Mouse (Mus musculus) megakaryocyte, adult 5-6 weeks (primary cell): ENCODE results near the gene Capn13. TPM values are rescaled to one million over a fixed set of nuclear protein-coding genes. Genes with fewer than 3 reads are reported as not detected.
A peak's percentile ranks its signal among the peaks of the same experiment; 100 is the strongest.

ENCODE experiments used
- ATAC-seq: 2 replicates; pipeline ENCODE4 v1.8.0; 2016; ENCODE audit warnings: mild to moderate bottlenecking, inconsistent platforms; ENCODE audit not compliant: poor library complexity, severe bottlenecking
- total RNA-seq, 2 experiments: library from RNA; stranded (forward) in 1 of 2; stranded (reverse) in 1 of 2; fragments of 153-499, 151-499 nt in 1 of 2; fragments of 221-1000, 200-1000 nt in 1 of 2; gene quantifications; 2 replicates each; pipeline versions ENCODE4 v1.2.3 to v1.2.4; 2015 to 2017

The Capn13 gene
- total RNA-seq, 2 experiments from 2014 or later, result not detected

GRCm38 (mm10) chr17:73343632-73344390, 56.9 kb downstream of the Capn13 start:
- 0 out of 2 replicates have a peak, but pooled peaks have one; percentile 30 for ATAC-seq

GRCm38 (mm10) chr17:73342673-73343072, 58.0 kb downstream of the Capn13 start:
- no peak for ATAC-seq

- no peak for ATAC-seq
Measured at GRCm38 (mm10) chr17:73329071-73329470, 71.6 kb downstream of the Capn13 start.

DNA sequence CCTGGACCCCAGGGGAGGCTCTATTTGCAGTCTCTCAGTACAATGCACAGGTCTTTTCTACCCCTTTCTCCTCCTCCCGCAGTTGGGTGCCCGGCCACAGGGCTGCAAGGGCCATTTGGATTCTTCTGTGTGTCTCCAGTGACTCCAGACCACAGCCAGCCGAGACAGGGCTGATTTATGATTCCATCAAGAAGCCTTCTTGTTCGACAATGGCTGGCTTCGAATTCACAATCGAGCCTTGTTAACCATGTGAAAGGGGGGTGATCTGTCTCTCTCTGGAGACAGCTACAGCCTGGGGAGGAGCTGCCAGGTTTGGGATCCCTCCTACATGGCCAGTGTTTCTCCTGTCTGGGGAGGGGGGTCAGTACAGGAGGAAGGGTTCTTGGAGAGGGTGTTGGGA, 75.4 kb downstream of the Capn13 start:
- no peak for ATAC-seq

GRCm38 (mm10) chr17:73324732-73325131, 75.9 kb downstream of the Capn13 start:
- no peak for ATAC-seq

GRCm38 (mm10) chr17:73323981-73324380, 76.7 kb downstream of the Capn13 start:
- ATAC-seq, result no peak

- no peak for ATAC-seq
Measured at GRCm38 (mm10) chr17:73314786-73315185, 85.9 kb downstream of the Capn13 start.

- ATAC-seq, result no peak
Measured at GRCm38 (mm10) chr17:73311491-73311890, 89.2 kb downstream of the Capn13 start.

DNA sequence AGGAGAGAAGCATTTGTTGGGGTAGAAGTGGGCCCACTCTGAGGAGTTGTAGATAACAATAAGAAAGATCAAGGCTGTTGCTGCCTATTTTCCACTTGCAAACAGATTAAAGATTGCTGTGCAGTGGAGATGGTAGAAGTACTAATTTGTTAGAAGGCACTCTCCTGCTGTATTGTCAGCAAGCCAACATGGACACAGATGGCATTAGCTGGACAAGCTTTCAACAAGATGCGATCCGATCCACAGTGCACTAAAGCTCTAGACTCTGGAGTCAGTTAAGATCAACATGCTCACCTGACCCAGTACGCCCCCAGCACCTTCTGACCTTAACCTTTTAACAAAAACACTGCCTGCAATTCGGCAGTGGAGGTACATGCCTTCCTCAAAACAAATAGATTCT, 92.0 kb downstream of the Capn13 start:
- ATAC-seq, result no peak

GRCm38 (mm10) chr17:73306626-73307025, 94.0 kb downstream of the Capn13 start:
- ATAC-seq, result no peak

DNA sequence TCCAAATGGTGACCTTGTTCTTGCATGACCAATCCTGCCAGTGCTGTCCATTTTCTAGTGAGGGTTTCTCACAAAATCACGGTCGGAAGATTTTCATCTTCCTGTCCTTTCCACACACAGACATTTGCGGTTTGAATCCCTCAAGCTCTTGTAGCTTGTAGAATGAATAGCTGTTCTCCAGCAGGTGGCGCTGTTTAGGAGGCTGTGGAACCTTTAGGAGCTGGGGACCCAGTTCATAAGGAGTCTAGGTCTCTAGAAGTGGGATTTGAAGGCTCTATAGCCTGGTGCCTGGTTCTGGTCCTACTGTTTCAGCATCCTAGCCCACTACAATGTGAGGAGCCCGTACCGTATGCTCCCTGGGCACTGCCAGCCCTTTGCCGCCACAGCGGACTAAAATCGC, 95.0 kb downstream of the Capn13 start:
- no peak for ATAC-seq

GRCm38 (mm10) chr17:73304086-73304812, 96.4 kb downstream of the Capn13 start:
- ATAC-seq, result no peak

GRCm38 (mm10) chr17:73303676-73304075, 97.0 kb downstream of the Capn13 start:
- no peak for ATAC-seq

DNA sequence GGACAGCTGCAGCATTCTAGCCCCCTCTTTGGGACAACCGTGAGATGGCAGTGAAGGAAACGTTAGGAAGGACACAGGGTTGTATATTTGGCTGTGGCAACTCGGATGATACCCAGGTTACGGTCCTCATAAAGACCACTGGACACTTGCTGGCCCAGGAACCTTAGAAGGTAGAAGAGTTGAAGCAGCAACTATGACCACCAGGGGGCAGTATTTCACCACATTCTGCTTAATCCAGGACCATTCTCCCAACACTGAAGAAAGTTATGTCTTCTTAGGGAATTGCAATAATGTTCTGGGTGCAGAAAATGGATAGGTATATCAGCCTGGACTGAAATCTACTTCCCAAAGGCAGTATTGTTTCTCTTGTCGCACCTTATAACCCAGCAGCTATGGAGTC, 97.4 kb downstream of the Capn13 start:
- ATAC-seq, result peak; percentile 42; the same call in 1 of the 2 replicates

DNA sequence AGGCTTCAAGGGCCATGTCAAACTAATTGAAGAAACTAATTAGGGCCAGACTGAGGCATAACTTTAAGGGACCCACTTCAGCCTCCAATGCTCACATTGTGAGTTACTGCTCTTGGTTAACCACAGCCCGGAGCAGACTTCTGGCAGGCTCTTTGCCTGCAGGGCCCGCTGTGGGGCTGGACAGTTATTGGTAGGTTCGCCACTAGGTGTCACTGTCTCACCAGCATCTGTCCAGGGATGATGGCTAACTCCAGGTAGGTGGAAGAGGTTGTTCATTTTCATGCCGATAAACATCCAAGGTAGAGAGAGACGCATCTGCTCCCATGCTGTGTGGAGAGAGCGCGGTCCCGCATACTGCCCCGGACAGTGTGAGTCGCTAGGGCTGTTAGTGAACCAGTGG, 98.6 kb downstream of the Capn13 start:
- peak; percentile 88 for ATAC-seq

DNA sequence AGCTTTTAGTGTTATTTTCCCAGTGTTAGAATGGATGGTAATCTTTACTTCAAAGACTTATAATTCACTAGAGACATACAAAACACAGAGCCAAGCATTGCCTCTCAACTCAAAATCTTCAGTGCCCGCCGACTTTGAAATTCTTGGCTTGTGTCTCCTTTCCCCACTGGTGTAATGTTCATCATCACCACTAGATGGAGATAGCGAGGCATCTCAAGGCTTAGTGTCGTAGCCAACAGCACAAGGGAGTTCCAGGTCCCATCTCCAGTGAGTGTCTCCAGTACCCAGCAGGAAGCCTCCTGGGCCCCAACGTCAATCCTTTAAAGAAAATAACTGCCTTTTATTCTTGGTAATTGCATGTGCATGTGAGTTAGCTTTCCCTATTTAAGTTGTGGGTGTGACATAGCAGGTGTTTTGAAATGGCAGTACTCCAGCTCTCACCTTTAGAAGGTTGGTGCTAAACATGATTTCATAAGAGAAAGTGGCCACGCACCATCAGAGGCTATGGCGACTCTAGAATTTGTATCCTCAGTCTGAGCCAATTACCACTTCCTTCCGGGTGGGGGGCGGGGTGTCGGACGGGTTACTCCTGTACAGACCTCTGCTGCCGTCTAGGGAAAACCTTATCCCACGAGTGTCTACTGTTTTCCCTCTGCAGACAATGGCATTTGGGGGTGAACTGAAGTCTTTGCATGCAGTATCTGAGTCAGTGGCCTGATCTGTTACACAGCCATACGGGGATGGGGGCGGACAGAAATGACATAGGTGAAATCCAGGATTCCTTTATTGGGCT, 99.2 kb downstream of the Capn13 start:
- ATAC-seq, result peak; percentile 71

DNA sequence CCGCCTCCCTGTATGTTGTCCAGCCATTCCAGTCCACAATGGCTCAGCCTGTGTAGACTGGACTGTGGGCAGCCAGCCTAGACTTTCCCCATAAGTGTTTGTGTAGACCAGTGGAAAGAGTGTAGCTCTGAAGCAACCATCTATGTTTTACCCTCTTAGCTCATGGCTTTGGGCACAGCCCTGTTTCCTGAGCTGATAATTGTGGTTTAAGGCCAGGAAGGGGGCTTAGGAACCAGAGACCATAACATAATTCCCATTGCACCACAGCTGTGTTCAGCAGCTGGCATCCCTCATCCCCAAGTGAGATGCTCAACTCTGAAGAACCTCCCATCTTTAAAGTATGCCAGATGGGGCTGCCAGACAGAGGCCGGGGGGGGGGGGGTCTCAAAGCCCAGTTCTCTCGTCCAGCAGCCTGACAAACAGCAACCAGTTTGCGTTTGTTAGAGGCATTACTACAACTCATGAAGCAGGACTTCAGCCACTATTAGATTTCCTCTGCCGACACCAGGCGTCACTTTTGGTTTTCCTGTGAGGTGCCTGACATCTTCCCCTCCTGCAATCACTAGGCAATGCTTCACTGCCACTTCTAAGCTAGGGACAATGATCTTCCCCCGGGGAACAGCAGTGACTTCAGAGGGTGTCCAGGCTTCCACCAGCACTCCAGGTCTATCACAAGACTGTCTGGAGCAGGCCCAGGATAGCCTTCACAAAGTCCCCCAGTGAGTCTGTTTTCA, 100.4 kb downstream of the Capn13 start:
- no peak for ATAC-seq

DNA sequence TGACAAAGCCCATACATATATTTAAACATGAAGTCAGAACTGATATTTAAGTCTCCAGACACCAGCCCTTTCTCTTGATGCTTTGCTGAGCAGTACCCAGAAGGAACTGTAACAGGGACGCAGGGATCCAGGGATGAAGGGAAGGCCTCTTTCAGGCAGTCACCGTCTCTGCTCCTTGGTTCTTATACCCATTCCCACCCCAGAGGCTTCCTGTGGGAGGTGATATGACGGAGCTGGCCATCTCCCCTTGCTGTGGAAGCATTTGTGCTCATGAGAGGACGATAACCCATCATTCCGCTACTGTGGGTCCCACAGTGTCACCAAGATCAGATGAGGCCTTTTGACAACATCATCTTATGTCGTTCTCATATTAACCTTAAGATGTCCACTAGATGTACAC, 101.7 kb downstream of the Capn13 start:
- no peak for ATAC-seq

DNA sequence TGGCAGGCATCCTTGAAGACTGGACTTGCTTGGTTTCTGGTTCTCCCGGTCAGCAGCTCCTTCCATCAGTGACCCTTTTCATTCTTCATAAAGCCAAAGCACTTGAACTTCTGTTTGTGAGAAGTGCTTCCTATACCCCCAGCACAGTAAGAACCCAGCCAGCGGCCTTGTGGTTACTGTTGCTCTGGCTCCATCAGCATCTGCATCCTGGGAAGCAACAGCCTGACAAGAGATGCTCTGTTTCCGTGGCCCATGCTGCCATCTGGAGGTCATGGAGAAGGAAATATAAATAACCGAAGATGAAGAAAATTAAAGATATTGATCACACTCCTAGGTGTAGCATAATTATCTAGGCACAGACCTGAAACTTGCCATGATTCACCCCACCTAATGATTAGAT, 103.8 kb downstream of the Capn13 start:
- ATAC-seq, result 0 out of 2 replicates have a peak, but pooled peaks have one; percentile 13

GRCm38 (mm10) chr17:73293237-73293636, 107.4 kb downstream of the Capn13 start:
- ATAC-seq, result no peak

DNA sequence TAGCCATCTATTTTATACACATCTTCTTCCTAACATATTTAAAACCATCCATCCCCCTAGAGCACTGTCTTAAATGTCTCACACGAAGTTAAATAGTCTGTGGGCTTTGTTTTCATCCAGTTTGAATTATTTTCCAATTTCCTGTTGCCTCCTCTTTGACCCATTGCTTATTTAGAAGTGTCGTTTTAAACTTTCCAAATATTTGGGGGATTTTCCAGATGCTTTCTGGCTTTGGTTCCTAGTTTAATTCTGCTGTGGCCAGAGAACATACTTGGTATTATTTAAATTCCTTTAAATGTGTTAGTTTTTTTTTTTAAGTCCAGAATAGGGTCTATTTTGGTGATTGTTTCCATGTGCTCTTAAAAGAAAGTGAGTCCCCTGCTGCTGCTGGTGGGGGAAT, 116.4 kb downstream of the Capn13 start:
- ATAC-seq, result no peak
